Mouse (Mus musculus) A20 (cell line): ENCODE measurements around the gene Hoxb2.

Experiments
- DNase-seq: peaks from one replicate; pipeline ENCODE4 v3.0.0-alpha.2; 2011; ENCODE audit warnings: low read depth, low spot score

Gene Hoxb2

DNA sequence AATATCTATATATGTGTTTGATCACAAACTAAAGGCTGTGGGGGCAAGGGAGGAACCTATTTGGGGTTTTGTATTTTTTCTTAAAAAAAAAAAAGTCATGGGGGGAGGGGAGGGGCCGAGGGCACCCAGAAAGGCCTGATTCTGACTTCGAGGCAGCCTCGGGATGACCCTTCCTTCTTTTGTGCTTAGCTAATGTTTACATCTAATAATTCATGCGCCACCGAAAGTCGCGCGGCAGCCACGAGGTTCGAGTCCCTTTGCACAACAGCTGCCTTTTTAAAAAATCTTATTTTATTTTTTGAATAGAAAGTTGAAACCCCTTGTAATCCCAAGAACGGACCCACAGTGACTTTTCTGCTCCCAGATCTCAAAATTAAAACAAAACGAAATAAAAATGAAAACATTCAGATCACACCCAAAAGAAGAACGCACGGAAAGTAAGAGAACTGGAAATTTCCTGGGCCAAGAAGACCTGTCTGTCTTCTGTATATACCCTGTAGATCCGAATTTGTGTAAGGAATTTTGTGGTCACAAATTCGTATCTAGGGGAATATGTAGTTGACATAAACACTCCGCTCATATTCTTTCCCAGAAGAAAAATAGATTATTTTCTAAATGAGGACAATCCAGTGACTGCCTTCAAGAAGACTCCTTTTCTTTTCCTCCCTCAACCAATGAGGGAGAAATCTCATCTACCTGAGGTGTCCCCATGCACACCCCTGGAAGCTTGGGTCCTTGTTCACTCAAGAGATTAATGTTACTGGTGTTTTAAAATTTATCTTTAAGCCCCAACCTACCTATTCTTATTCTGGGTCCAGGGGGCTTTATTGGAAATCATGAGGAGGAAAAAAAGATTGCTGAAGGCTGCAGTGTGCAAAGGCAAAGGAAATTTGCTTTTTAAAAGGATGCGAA lies 33.4 kb upstream of the Hoxb2 start:
- no peak for DNase-seq

GRCm38 (mm10) chr11:96317608-96318367 lies 32.5 kb upstream of the Hoxb2 start, which contains the start of gene Hoxb4:
Gene Hoxb4 (plus strand): TSS chr11:96318267.
- no peak for DNase-seq

GRCm38 (mm10) chr11:96318368-96319070 lies 31.8 kb upstream of the Hoxb2 start:
- DNase-seq = peak; percentile 89

DNA sequence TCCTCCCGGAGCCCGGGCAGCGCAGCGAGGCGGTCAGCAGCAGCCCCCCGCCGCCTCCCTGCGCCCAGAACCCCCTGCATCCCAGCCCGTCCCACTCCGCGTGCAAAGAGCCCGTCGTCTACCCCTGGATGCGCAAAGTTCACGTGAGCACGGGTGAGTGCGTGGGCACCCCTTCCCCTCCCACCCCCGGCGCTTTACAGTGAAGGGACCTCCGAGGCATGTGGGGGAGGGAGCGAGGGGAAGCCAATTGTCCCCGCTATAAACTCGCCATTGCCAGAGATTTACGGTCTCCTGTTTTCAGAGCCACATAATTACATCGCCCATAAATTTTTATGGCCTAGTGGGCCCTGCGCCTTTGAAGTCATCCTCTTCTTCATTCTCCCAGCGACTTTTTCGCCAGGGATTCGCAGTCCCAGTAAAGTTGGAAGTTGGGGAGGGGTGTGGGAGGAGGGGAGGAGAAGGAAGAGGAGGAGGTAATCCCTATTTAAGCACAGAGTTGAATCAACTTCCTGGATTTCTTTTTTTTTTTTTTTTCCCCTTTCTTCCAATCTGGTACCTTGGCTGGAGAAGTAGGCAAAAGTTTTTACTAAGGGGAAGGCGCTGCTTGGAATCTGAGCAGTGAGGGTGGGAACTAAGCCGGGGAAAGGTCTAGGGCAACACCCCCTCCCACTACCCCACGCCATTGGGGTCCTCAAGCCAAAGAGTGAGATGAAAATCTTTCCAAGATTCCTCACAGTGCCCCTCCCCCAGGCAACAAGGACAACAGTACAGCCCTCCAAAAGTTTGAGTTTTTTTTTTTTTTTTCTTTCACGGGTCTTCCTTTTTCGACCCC lies 31.0 kb upstream of the Hoxb2 start:
- peak; percentile 55 for DNase-seq

- DNase-seq = no peak
Measured at GRCm38 (mm10) chr11:96319910-96320309, 30.4 kb upstream of the Hoxb2 start.

- no peak for DNase-seq
Measured at GRCm38 (mm10) chr11:96320688-96321087, 29.6 kb upstream of the Hoxb2 start.

GRCm38 (mm10) chr11:96321846-96322245 lies 28.5 kb upstream of the Hoxb2 start:
- no peak for DNase-seq

DNA sequence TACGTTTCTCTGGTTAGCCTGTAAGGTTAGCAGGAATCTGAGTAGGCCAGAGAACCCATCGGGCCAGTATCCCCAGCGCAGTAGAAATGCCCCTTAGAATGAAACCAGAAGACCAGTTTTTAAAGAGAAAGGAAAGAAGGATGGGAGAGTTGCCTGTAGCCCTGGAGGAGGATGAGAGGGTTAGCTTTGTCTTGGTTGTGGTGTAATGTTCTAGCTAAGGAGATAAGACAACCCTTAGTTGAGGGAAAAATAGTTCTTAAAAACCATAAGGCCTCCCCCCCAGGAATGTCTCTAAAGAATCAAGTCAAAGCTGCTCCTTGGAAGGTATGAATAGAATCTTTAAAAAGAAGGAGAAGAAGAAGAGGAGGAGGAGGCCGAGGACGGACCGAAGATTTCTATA lies 27.6 kb upstream of the Hoxb2 start:
- no peak for DNase-seq

- DNase-seq = no peak
Measured at GRCm38 (mm10) chr11:96323154-96323553, 27.2 kb upstream of the Hoxb2 start, which contains the start of gene Hoxb3. Gene Hoxb3 (plus strand): TSS chr11:96323326.

DNA sequence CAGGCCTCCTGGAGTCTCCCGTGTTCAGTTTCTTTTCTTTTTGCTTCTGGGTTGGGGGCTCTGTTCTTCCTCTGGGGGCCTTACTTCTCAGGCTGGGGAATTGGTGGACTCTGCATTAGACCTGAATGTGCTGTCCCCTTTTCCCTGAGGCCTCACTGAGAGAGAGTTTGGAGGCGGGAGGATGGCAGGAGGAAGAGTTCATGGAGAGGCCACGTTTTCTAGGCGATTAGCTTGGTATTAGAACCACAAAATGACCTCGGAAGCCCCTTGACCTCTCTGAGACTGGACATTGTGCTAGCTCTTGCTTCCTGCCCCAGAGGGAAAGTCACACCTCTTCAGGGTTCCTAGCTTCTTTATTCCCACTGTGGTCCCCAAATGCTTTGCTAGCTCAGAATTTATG lies 26.2 kb upstream of the Hoxb2 start:
- no peak for DNase-seq

DNA sequence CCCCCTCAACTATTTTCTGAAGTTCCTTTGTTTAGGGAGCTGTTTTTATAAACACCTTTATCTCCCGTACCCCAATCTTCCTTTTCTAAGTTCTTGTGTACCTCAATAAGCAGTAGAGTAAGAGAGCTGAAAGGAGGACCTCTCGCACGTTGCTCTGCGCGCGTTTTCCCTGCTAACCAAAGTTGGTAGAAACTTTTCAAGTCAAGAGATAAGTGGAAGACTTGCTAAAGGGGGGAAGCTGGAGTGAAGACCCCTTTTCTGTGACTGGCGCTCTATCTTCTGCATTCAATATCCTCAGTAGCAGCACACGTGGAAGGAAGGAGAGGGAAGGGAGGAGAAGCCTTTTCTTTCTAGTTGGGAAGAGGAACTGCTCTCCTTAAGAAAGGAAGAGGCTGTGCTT lies 25.4 kb upstream of the Hoxb2 start:
- DNase-seq = no peak

- no peak for DNase-seq
Measured at GRCm38 (mm10) chr11:96325747-96326212, 24.5 kb upstream of the Hoxb2 start.

GRCm38 (mm10) chr11:96326705-96327104 lies 23.6 kb upstream of the Hoxb2 start:
- DNase-seq = no peak

DNA sequence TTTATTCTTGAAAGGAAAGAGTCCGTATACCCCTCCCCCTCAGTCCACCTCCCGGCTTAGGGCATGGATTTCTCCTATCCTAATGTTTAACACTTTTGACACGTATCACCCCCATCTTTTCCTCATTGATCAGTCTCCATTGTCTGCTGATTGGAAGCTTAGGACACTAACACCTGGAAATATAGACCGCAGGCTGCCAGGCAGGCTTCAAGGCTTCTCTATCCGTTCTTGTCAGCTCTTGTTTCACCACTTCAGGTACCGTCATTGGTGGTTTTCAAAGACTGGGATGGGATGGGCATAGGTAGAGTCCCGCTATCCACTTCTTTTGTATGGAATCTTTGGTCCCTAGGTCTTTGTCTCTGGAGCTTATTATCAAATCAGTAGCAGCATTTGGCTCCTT lies 23.2 kb upstream of the Hoxb2 start:
- no peak for DNase-seq

DNA sequence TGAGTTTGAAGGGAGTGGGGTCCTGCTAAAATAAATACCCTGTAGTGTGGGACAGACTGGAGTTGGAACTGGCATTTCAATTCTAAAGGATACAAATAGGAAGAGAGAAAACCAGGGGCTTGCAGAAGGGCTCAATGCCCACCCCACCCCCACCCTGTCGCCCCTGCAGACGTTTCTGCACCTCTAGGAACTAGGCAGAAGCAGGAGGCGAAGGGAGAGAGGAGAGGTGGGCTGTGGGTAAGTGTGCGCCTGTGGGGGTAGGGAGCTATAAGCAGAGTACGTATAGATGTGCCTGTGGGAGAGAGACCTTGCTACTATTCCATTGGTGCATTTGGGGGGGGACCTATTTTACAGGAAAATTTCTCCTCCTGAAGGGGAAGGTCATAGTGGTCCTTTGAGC lies 22.6 kb upstream of the Hoxb2 start:
- DNase-seq = no peak

DNA sequence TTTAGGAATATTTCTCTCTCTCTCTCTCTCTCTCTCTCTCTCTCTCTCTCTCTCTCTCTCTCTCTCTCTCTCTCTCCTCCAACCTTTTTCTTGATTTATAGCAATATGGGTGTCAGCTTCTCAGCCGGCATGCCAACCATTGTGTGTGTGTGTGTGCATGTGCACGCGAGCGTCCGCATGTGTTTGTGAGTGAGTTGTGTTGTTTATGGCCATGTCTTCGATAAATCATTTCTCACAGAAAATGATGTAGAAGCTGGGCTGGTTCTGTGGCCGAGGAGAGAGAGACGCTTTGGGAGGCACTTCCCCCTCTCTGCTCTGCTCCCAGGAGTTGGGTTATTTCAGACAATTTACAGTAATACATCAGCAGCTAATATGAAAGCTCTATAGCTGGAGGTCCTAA lies 21.7 kb upstream of the Hoxb2 start:
- no peak for DNase-seq

DNA sequence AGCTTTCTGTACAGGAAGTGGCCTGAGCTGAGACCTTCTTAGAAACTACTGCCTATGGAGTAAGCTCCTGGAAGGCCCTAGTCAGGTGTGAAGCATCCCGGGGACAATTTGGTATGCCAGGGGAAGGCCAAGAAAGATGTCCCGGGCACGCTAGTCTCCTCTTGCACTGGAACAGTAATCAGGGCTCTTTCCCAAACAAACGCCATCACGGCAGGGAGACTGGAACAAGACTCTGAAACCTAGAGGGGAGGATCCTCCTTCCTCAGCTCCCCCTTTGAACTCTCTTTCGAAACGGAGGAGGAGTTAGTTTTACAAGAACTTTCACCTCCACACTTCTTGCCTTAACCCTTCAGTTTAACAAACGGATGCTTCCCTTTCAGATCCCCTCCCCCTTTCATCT lies 18.2 kb upstream of the Hoxb2 start:
- DNase-seq = no peak

DNA sequence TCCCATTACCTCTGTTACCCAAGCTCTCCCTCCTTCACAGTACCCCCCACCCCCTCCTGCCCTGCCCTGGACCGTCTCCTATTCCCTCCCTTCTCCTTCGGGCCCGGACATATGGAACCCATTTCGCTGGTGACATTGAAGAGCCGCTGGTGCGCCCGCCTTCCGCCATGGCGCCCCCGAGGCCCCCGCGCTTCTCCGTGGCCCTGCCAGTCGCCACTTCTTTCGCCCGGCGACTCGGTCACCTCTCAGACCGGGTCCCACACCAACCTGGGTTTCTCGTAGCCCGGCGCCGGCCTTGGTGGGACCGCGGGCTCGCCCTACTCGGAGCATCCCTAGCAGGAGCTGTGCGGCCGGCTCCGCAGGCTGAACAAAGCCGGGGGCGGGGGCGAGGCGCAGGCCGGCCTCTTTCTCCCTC lies 17.7 kb upstream of the Hoxb2 start:
- no peak for DNase-seq

DNA sequence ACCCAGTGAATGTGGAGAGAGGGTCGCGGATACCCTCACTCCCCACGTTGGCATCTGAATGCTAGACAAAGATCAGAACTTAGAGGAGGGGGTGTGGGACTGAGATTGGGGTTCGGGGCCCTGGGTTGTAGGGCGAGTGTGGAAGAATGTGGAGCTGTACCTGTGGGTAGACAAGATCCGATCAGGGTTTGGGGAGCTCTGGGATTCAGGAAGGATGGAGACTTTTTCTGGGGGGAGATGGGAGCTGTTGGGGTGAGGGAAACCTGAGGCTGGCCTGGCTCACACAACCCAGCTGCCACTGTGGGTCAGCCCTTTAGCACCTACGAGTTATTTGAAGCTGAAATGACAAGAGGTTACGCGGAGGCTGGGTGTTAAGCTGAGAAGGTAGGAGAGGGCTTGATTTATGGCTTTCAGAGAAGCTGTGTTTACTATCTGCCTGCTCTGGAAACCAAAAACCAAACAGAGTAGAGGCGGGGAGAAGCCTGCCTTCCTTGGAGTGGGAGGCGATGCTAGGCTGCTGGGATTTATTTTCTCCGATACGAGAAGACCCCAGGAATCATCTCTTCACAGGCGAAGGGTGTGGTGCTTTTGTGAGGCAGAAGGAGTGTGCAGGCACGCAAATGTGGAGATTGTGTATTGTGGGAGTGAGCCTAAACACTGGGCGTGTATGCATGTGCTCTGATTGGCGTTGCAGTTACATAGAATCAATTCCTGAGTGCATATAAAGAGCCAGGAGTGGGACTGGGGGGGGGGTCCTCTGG lies 16.9 kb upstream of the Hoxb2 start:
- no peak for DNase-seq

GRCm38 (mm10) chr11:96334002-96334364 lies 16.3 kb upstream of the Hoxb2 start:
- DNase-seq = no peak
